Mouse (Mus musculus) urinary bladder, postnatal 10 days (tissue): ENCODE results near the gene Abcf1.
A peak's percentile ranks its signal among the peaks of the same experiment; 100 is the strongest.

Experiments used
- DNase-seq: peaks from one replicate; pipeline ENCODE4 v3.0.0; 2022; ENCODE audit warnings: low spot score

Abcf1 gene

DNA sequence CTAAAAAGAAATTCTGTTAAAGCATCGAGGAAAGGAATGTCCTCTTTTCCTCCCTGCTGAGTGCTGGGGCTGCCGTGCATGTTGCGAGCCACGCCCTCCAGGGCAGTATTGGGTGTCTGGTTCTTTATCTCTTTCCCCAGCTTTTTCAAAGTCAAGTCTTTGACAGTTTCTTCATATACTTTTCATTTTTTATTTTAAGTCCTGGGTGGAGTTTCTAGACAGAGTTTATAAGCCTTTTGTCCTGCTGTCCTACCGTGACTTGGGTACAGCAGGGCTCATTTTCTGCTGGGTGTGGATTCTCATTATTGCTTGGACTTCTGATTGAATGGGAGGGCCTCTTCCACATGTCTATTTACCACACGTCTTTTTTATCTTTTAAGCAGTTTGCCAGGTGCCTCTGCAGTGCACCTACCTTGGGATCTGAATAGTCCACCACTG, 49.7 kb downstream of the Abcf1 start:
- no peak for DNase-seq

- peak; percentile 64 for DNase-seq
These were observed 50.4 kb downstream of the Abcf1 start for GRCm38 (mm10) chr17:35919060-35919715.

GRCm38 (mm10) chr17:35918276-35919059, 51.1 kb downstream of the Abcf1 start:
- DNase-seq, result no peak

DNA sequence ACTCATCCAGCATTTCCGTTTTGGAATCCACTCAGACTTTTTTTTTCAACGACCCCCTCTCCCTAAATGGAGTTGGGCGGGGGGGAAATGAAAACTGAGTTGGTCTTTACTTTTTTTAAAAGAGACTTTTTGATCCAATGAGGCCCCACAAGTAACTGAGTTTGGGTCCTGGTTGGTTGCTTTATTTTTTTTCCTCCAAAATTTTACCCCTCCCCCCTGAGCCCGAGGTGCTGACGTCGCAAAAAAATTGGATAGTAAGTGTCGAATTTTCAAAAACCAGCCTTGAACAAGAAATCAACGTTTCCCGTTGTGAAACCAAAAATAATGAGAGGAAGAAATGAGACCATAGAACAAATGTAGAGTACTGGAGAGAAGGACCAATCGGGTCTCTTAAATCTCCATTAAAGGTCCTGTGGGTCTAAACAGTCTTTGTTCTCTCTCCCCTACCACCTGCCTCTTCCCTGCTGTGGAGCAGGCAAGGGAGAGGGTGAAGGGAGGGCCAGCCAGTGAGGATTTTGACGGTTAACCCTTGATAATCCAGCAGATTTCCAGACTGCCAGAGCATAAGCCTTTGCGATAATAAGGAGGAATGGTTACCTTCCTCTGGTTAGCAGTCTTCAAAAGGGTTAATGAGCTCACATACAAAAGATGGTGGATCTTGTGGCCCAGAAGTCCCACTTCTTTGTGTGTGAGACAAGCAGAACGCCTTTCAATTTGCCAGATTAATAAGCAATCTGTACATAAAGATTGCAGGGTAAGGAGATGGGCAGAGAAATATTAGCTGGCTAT, 51.9 kb downstream of the Abcf1 start:
- no peak for DNase-seq

DNA sequence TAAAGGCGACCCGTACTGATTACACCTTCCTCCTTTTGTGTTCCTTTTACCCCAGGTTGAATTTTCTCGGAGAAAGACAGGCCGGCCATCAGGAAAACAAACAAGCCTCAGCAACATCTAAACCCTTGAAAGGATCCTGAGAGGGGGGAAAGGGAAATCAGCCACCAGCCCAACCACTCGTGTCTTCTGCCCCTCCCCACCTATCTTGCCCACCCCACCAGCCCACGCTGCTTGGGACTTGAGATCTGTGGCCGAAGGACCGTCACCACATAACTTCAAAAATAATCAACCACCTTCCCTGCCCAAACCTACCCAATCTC, 52.5 kb downstream of the Abcf1 start:
- no peak for DNase-seq

GRCm38 (mm10) chr17:35916297-35917142, 53.0 kb downstream of the Abcf1 start, which contains the start of the genes Mrps18b and Ppp1r10:
TSS of gene Mrps18b (minus strand) at chr17:35916389.
TSS of gene Ppp1r10 (plus strand) at chr17:35916434.
- peak; percentile 97 for DNase-seq

GRCm38 (mm10) chr17:35915538-35916296, 53.8 kb downstream of the Abcf1 start:
- DNase-seq, result no peak

DNA sequence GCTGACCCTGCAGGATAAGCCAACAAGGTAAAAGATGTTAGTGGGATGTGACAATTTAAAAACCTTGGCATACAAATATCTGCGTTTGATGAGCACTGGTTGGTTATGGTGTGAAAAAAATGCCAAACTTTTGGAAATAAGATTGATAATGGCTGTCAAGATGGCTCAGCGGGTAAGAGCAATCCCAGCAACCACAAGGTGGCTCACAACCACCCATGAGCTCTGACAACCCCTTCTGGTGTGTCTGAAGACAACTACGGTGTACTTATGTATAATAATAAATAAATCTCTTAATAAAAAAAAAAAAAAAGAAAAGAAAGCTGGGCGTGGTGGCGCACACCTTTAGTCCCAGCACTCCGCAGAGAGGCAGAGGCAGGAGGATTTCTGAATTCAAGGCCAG, 54.6 kb downstream of the Abcf1 start:
- DNase-seq, result no peak

DNA sequence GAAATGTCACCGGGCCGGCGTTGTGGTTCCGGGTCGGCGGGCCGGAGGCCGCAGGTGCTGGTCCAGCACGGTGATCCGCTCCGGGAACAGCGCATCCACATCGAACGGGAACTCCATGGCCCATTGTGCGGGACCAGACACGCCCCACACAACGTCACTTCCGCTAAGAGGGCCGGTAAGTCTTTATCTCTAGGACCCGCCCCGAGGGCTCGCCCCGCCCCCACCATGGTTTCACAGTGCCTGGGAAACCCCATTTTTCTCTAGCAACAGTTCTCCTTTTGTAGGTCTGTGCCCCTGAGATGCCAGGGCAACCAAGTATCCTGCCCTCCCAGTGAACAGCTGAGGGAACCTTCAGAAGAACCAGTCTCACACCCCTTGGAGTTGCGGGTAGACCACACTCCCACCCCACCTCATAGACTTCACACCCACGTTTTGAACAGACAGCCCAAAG, 59.6 kb downstream of the Abcf1 start, which contains the start of gene Atat1:
Gene Atat1, minus strand, starts transcription at position 157 of the 451 bp plus-strand sequence.
- peak; percentile 83 for DNase-seq

- no peak for DNase-seq
These were observed 60.2 kb downstream of the Abcf1 start for GRCm38 (mm10) chr17:35909186-35909918.

- no peak for DNase-seq
These were observed 62.0 kb downstream of the Abcf1 start for GRCm38 (mm10) chr17:35907609-35908008.
